In genomic region chr2:154928298-154928697, GRCm38 (mm10) we compare ENCODE assay signal across 27 mouse cellular contexts. TPM values are rescaled to one million over a fixed set of nuclear protein-coding genes. Genes with fewer than 3 reads are reported as not detected.
DNase-seq lines count a peak whose midpoint lies in the region; ATAC-seq lines count a peak whose summit lies in the region.
"Had no signal": no experiment of that assay in that cellular context is flagged by ENCODE, and none has a peak within 500 bp of the region (broad histone marks: within the 10 kb centered on the region; RNA-seq: fewer than 3 reads in every experiment).

No protein-coding gene starts in this region.

- H3K4me1 ChIP-seq in intestine, embryonic 14.5 days (replicated peaks; ENCODE audit: control insufficient read depth, insufficient read depth, low read length) = peaks cover 4% of the 10 kb centered on the region; the same call in 1 of the 2 replicates
- H3K4me1 ChIP-seq in intestine, embryonic 16.5 days (ENCODE audit: control insufficient read depth, insufficient read depth, low read length) = no peaks in the 10 kb centered on the region
- peaks cover 22% of the 10 kb centered on the region for H3K4me1 ChIP-seq in embryonic facial prominence, embryonic 13.5 days
- H3K4me1 ChIP-seq in limb, embryonic 13.5 days = peaks cover 25% of the 10 kb centered on the region
- H3K4me1 ChIP-seq: heart, embryonic 13.5 days; intestine, embryonic 15.5 days had no signal

- 73% methylated on average over 2 of the region's 2 CpGs for WGBS in intestine, embryonic 14.5 days
- 68% methylated on average over 2 of the region's 2 CpGs for WGBS in intestine, embryonic 16.5 days
- WGBS in embryonic facial prominence, embryonic 13.5 days = 25% methylated on average over 2 of the region's 2 CpGs
- 20% methylated on average over 2 of the region's 2 CpGs for WGBS in limb, embryonic 13.5 days

- H3K4me2 ChIP-seq in intestine, embryonic 14.5 days (ENCODE audit: low read length) = no peak overlapping the region
- no peak overlapping the region for H3K4me2 ChIP-seq in intestine, embryonic 16.5 days (ENCODE audit: low read depth, low read length)
- H3K4me2 ChIP-seq in embryonic facial prominence, embryonic 13.5 days = no peak overlapping the region
- no peak overlapping the region for H3K4me2 ChIP-seq in limb, embryonic 13.5 days (replicated peaks)
- H3K4me2 ChIP-seq: heart, embryonic 13.5 days; hindbrain, embryonic 13.5 days; intestine, embryonic 15.5 days; neural tube, embryonic 15.5 days had no signal

- H3K4me3 ChIP-seq in intestine, embryonic 14.5 days (ENCODE audit: low read depth, low read length) = no peak overlapping the region
- H3K4me3 ChIP-seq in intestine, embryonic 16.5 days (ENCODE audit: low read length) = no peak overlapping the region
- no peak overlapping the region for H3K4me3 ChIP-seq in embryonic facial prominence, embryonic 13.5 days
- no peak overlapping the region for H3K4me3 ChIP-seq in limb, embryonic 13.5 days
- H3K4me3 ChIP-seq: heart, embryonic 13.5 days; hindbrain, embryonic 13.5 days; intestine, embryonic 15.5 days; midbrain, embryonic 10.5 days; neural tube, embryonic 15.5 days had no signal

- H3K27ac ChIP-seq in intestine, embryonic 14.5 days (ENCODE audit: low read depth) = no peak overlapping the region
- no peak overlapping the region for H3K27ac ChIP-seq in intestine, embryonic 16.5 days (ENCODE audit: low read length)
- peak overlapping the region; percentile 39; the same call in 1 of the 2 replicates for H3K27ac ChIP-seq in embryonic facial prominence, embryonic 13.5 days
- H3K27ac ChIP-seq in limb, embryonic 13.5 days = no peak overlapping the region
- H3K27ac ChIP-seq: heart, embryonic 13.5 days; hindbrain, embryonic 13.5 days; intestine, embryonic 15.5 days; macrophage; midbrain, embryonic 10.5 days; neural tube, embryonic 15.5 days had no signal

- H3K36me3 ChIP-seq in intestine, embryonic 14.5 days (ENCODE audit: control insufficient read depth, insufficient read depth, low read length) = no peaks in the 10 kb centered on the region
- H3K36me3 ChIP-seq in intestine, embryonic 16.5 days (ENCODE audit: control insufficient read depth, insufficient read depth, low read length) = no peaks in the 10 kb centered on the region
- H3K36me3 ChIP-seq in embryonic facial prominence, embryonic 13.5 days = no peaks in the 10 kb centered on the region
- no peaks in the 10 kb centered on the region for H3K36me3 ChIP-seq in limb, embryonic 13.5 days
- H3K36me3 ChIP-seq: heart, embryonic 13.5 days; hindbrain, embryonic 13.5 days; intestine, embryonic 15.5 days; midbrain, embryonic 10.5 days; neural tube, embryonic 15.5 days had no signal

- H3K9me3 ChIP-seq in intestine, embryonic 14.5 days (ENCODE audit: control insufficient read depth, low read length) = no peaks in the 10 kb centered on the region
- H3K9me3 ChIP-seq in intestine, embryonic 16.5 days (ENCODE audit: control insufficient read depth, low read length) = no peaks in the 10 kb centered on the region
- H3K9me3 ChIP-seq in embryonic facial prominence, embryonic 13.5 days = no peaks in the 10 kb centered on the region
- no peaks in the 10 kb centered on the region for H3K9me3 ChIP-seq in limb, embryonic 13.5 days
- H3K9me3 ChIP-seq: heart, embryonic 13.5 days; hindbrain, embryonic 13.5 days; intestine, embryonic 15.5 days; midbrain, embryonic 10.5 days; neural tube, embryonic 15.5 days had no signal

- ATAC-seq in intestine, embryonic 14.5 days (replicated peaks; ENCODE audit: low FRiP score, low TSS enrichment, low read depth) = no peak
- no peak for ATAC-seq in intestine, embryonic 16.5 days
- no peak for ATAC-seq in embryonic facial prominence, embryonic 13.5 days (ENCODE audit: insufficient number of reproducible peaks, insufficient read depth, low FRiP score, low TSS enrichment, low read depth)
- 0 out of 2 replicates have a peak, but pooled peaks have one; percentile 48 for ATAC-seq in limb, embryonic 13.5 days (ENCODE audit: low FRiP score, low read depth)
- ATAC-seq: forebrain, embryonic 14.5 days; intestine, embryonic 15.5 days had no signal

- H3K9ac ChIP-seq in intestine, embryonic 14.5 days (ENCODE audit: low read length) = no peak overlapping the region
- H3K9ac ChIP-seq in intestine, embryonic 16.5 days (ENCODE audit: low read depth, low read length) = no peak overlapping the region
- no peak overlapping the region for H3K9ac ChIP-seq in embryonic facial prominence, embryonic 13.5 days
- H3K9ac ChIP-seq in limb, embryonic 13.5 days = no peak overlapping the region; the same call in 1 of the 2 replicates
- H3K9ac ChIP-seq: heart, embryonic 13.5 days; hindbrain, embryonic 13.5 days; intestine, embryonic 15.5 days; neural tube, embryonic 15.5 days had no signal

- H3K27me3 ChIP-seq in intestine, embryonic 14.5 days (replicated peaks; ENCODE audit: control insufficient read depth, insufficient read depth, low read length) = no peaks in the 10 kb centered on the region
- no peaks in the 10 kb centered on the region for H3K27me3 ChIP-seq in intestine, embryonic 16.5 days (replicated peaks; ENCODE audit: control insufficient read depth, insufficient read depth, low read length)
- no peaks in the 10 kb centered on the region for H3K27me3 ChIP-seq in embryonic facial prominence, embryonic 13.5 days
- H3K27me3 ChIP-seq in limb, embryonic 13.5 days = peaks cover 31% of the 10 kb centered on the region
- H3K27me3 ChIP-seq: intestine, embryonic 15.5 days had no signal

- DNase-seq in embryo, embryonic 10 days (ENCODE audit: low spot score) = peak; percentile 12
- no peak for DNase-seq in embryo, embryonic 9.5 days (ENCODE audit: extremely low spot score)
- DNase-seq in intestine, embryonic 14.5 days (ENCODE audit: low spot score) = peak; percentile 48
- DNase-seq in adrenal gland, postnatal 4 days (ENCODE audit: low spot score in 2 of 2) = no peak
- DNase-seq in urinary bladder, adult 18-20 months (ENCODE audit: low spot score in 2 of 2) = no peak
- DNase-seq: adrenal gland, postnatal 14 days; cerebellum, adult 11 months; embryo, embryonic 11 days; gastrocnemius, postnatal 14 days; heart, adult 18-20 months; heart, postnatal 14 days; kidney, adult 9 months; kidney, postnatal 14 days; right cerebral cortex, postnatal 14 days; spleen, adult 18-20 months; thymus, adult 18-20 months; thymus, postnatal 36 days had no signal

RNA-seq across cellular contexts. Expression of gene Eif2s2, which starts 35.6 kb away (rescaled TPM):
- 107 and 112 TPM in 2 replicates for polyA plus RNA-seq in intestine, embryonic 14.5 days (2014; fragmentation: Nextera tagmentation; extraction: Ambion mirVana)
- 73.5 and 76.6 TPM in 2 replicates for polyA plus RNA-seq in intestine, embryonic 16.5 days (2015; fragmentation: Nextera tagmentation; extraction: Ambion mirVana)
- 138 and 143 TPM in 2 replicates for polyA plus RNA-seq in embryonic facial prominence, embryonic 13.5 days (2015; fragmentation: Nextera tagmentation; extraction: Ambion mirVana)
- 110 and 115 TPM in 2 replicates for polyA plus RNA-seq in limb, embryonic 13.5 days (2015; fragmentation: Nextera tagmentation; extraction: Ambion mirVana)
- 100 to 1,000 TPM; 133 to 138 TPM for total RNA-seq in adrenal gland, postnatal 4 days (2021)

Comparison
In these comparisons a context has a peak if more than half of its experiments do, and no peak if none do; other contexts are left out.
1. DNase-seq: peak in embryo, embryonic 10 days (single experiment) and intestine, embryonic 14.5 days (single experiment); none in embryo, embryonic 9.5 days (single experiment), adrenal gland, postnatal 4 days (0 of 2) and urinary bladder, adult 18-20 months (0 of 2).